Mouse (Mus musculus): Measurements from ENCODE around the gene Gnptab.
"Not testable (repeated sequence)": the region's sequence is repeated elsewhere in the genome, so short reads cannot be mapped to it uniquely, and the experiment has no call there.

The Gnptab gene

DNA sequence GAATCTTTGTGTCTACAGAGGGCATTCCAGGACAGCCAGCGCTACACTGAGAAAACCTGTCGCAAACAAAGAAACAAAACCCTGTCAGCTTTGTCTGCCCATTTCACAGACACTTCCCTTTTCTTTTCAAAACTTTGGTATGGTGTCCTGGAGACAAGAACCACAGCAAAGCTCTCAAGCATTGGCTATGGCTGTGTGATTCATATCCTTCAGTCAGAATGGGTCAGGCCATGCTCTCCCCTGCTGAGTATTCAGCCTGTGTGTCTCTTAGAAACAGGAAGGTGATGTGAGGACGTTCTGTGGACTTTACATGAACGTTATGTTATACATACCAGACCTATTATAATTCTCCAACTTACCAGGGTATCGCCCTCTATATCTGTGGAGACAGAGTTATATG lies 38.8 kb downstream of the Gnptab start:
- DNase-seq (ENCODE audit: low read depth, low spot score) = no peak

DNA sequence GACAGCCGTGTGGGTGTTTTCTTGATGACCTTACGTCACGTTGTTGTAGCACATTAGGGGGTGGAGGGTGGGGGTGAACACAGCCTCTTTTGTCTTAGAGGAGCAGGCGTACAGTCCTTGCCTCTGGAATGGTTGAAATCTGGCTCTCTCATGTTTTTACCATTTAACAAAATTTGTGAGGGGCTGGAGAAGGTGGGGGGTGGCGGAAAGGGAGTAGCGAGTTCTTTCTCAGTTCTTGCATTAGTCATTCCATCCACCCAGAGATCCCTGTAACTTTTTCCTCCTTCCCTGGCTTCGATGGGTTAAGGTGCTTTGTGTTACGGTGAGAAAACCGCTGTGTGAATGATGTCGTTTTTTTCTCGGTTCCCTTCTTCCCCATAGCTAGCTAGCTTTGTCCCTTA lies 41.2 kb downstream of the Gnptab start:
- DNase-seq (ENCODE audit: low read depth, low spot score) = no peak

DNA sequence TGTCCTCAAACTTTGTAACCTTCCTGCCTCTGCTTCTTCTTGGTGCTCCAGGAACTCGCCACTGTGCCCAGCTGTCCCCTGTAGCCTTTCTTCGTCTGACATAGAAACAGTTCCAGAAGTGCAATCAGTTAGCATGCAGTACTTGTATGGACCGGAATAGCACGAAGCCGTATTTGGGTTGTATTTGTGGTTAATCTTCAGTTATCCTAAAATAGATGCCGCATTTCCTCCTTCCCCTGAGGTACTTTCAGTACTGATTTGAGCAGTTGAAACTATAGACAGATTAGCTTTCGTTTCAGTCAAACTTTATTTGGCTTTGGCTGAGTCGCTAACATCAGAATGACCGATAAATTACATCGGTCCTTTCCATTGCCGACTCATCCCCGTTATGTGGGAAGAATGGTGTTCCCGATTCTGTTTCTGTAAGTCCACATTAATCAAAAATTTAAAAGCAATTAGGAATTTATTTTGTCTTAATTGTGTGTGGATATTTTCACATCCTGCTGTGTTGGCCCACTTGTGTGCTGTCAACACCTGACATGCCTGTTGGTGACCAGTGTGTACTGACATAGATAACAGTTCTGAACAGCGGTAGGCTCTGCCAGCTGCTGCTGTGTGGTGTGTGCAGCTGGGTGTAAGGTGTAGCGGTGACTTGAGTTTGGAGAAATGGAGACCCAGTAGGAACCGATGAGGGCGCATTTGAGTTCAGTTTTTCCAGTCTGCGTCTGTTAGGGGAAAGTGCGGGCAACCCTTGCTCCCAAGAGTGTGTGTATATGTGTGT lies 41.9 kb downstream of the Gnptab start:
- DNase-seq (ENCODE audit: low read depth, low spot score) = no peak

DNA sequence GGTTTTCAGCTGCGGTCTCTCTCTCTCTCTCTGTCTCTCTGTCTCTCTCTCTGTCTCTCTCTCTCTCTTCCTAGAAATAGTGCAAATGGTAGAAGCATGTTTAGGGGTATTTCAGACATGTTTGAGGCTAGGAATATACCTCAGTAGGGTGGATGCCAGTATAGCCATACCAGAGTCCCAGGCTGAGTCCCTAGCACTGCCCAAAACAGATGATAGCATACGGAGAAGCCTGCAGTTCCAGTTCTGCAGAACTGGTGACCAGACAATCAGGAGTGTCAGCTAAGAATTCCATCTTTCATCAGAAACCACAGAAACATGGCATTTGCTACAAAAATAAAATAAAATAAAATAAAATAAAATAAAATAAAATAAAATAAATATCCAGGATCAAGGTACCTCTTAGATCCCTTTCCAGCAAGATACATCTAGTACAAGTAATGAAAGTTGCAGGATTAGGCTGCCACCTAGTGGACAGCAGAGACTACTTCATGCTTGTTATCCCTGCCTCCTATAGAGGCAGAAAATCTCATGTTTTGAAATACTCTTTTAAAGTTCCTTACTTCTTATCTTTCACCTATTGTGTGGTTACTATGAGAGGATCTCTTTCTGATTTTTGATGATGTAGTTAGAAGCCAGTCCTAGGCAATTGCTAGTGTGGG lies 47.4 kb downstream of the Gnptab start:
- peak; percentile 78 for DNase-seq (ENCODE audit: low read depth, low spot score)

DNA sequence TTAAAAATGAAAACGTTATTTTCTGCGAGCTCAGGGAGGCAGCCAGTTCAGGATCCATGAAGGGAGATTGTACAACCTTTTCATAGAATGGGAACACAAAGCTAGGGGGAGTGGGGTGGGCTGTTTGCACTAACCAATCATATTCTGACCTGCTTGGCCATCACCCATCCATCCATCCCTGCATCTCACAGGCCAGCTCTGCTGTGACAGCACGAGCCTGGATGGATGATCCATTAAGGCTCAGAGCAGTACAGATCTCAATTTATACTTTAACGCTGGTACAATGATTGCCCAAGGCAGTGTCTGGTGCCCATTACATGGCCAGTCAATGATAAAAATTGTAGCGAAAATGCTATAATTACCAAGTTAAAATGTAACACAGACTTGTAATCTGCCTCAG lies 48.0 kb downstream of the Gnptab start:
- DNase-seq (ENCODE audit: low read depth, low spot score) = no peak

DNA sequence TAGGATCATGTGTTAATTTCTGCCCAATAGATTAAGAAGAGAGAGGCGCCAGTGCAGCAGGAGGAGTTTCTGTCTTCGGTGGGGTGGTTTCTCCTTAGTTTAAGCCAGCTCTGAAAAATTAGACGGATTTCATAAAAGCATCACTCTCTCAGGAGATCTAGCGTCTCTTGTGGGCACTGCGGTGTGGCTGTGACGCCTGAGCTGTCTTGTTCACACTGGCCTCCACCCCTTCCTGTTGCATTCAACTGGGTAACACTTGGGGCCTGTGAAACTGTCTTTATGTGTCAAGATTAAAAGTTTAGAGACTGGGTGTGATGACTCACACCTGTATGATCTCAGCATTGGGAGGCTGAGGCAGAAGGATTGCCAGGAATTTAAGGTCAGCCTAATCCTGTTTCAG lies 49.1 kb downstream of the Gnptab start:
- DNase-seq (ENCODE audit: low read depth, low spot score) = no peak

DNA sequence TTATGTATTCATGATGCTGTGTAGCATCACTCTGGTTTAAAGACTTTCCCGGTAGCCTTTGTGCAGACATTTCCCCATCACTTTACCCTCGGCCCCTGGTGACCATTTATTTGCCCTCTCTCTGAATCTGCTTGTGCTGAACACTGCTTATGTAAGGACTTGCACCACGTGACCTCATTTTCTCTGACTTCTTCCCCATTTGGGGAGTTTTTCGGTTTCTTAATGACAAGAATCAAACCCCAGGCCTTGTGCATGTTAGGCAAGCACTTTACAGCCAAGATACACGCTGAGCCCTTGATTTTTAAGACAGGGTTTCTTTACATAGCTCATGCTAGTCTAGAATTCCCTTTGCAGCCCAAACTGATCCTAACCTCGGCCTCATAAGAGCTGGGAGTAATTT lies 62.3 kb downstream of the Gnptab start:
- peak; percentile 26 for DNase-seq (ENCODE audit: low read depth, low spot score)

DNA sequence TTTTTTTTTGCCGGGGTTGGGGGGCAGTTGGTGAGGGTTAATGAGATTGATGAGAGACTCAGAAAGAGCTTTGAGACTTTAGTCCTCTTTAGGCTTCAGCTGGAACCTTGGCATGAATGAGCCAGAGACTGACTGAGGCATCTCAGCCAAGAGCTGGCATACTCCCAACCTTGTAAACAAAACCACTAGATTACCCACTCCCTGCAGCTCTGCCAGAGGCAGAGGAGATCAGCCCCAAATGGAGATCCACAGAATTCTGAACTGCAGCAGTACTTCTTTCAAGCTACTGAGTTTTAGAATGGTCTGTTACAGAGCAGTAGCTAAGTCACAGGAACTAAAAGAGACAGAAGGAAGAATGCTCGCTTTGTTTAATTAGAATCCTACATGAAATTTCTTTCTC lies 72.3 kb downstream of the Gnptab start:
- DNase-seq (ENCODE audit: low read depth, low spot score) = peak; percentile 75

DNA sequence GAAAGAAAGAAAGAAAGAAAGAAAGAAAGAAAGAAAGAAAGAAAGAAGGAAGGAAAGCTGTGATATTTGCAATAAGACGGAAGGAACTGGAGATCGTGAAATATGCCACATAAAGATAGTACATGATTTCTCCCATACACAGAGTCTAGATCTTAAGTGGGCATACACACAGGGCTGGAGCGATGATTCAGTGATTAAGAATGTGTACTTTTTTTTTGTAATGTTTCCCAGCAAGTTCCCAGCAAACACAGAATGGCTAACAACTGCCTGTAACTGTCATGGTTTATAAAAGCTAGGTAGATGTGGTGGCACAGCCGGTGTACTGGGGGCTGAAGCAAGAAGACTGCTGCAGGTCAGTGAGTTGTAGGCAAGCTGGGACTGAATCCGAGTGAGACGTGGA lies 73.1 kb downstream of the Gnptab start:
- DNase-seq (ENCODE audit: low read depth, low spot score) = no peak

DNA sequence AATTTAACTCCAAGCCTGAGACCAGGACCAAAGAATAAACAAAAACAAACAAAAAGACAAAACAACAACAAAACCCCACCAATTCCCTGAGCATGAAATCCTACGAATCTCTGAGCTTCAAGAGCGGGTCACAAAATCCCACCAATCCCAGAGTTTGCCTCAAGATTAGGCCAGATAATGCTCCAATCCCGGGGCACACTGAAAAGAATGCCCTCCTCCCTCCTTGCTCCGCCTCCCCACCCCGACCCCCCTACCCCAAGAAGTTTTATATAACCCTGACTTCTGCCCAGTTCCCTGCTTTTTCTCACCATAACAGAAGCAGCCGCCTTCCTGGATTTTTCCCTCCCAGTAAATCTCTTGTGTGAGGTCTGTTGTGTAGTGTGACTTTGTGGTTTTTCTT lies 78.9 kb downstream of the Gnptab start:
- DNase-seq (ENCODE audit: low read depth, low spot score) = peak; percentile 23

DNA sequence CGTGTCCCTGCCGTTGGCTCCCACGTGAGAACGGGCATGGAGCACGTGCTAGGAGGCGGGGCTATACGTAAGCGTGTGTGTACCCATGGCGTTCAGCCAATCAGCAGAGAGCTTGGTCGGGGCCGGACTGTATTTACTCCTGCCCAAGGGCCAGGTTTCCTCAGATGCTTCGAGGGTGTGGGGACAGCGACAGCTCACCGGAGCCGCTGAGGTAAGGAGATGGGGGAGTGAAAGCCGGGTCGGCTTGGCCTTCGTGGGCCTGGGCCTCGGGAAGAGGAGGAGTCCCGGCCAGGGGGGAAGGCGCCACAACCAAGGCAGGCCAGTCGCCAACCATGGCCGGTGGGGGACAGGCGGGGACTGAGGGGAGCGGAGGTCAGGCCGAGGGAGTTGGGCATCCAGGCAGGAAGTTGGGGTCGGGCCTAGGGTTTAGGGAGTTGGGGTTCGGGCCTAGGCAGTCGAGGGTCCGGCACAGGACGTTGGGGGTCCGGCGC lies 80.6 kb downstream of the Gnptab start, which contains the start of gene Sycp3:
Gene Sycp3 (plus strand): TSS at position 68 of the 491 bp plus-strand sequence.
- DNase-seq (ENCODE audit: low read depth, low spot score) = no peak

DNA sequence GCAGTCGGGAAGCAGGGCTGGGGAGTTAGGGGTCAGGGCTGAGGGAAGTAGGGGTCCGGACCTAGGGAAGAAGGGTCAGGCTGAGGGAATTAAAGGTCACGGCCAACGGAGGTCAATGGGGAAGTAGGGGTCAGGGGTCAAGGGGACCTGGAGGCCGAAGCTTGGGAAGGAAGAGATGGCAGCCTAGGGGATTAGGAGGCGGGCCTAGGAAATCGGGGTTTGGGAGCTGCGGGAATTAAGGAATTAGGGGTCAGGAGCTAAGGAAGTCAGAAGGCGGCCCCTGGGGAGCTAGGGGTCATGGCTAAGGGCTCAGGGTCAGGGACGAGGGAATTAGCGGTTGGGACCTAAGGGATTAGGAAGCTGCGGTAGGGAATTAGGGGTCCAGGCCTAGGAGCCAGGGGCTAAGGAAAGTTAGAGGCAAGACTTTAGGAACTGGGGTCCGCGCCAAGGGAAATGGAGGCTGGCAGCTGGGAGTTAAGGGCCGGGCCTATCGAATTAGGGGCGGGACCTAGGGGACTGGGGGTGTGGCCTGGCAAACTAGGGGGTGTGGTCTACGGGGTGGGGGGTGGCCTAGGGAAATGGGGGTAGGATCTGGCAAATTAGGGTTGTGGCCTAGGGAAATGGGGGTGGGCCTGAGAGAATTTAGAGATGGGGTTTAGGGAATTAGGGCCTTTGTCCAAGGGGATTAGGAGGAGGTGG lies 81.3 kb downstream of the Gnptab start:
- no peak for DNase-seq (ENCODE audit: low read depth, low spot score)

DNA sequence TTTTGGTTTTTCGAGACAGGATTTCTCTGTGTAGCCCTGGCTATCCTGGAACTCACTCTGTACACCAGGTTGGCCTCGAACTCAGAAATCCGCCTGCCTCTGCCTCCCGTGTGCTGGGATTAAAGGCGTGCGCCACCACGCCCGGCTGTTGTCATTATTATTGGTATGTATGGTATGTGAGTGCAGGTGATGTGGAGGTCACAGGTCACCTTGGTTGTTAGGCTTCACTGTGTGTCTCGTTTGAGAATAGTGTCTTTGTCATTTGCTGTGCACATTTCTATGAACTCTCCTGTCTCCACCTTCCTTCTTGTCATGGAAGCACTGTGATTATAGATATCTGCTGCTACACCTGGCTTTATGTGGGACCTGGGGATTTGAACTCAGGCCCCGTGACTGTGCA lies 103.9 kb downstream of the Gnptab start:
- not testable (repeated sequence) for DNase-seq (ENCODE audit: low read depth, low spot score)

DNA sequence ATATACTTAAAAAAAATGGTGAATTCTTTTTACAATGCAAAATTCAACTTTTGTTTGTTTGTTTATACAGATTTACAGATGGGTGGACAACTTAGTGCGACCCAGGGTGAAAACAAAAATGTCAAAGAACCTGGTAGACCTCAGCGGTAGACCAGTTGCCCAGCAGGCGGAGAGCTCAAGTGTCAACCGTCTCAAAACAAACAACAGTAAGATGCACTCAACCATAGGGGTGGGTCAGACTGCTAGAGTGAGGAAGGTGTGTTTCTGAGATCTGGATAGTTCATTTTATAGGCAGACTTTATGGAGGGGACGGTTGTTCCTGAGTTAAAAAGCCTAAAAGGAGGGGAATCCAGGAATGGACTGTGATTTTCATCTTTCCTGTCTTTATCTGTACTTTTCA lies 109.7 kb downstream of the Gnptab start:
- no peak for DNase-seq (ENCODE audit: low read depth, low spot score)

DNA sequence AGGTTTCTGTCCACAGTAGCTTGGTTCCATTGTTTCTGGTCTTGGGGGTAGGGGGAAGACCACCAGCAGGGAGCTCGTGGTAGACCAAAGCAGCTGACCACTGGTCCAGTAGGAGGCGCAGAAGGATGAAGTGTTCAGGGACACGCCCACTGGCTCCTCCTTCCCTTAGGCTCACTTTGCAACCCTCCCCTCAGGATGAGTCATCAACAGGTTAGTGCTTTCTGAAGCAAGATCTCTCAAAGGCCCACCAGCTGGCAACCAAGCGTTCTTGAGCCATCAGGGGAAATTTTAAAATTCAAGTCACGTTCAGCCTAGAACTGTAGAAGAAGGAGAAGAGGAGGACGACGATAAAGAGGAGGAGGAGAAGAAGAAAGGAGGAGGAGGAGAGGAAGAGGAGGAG lies 112.7 kb downstream of the Gnptab start:
- no peak for DNase-seq (ENCODE audit: low read depth, low spot score)

DNA sequence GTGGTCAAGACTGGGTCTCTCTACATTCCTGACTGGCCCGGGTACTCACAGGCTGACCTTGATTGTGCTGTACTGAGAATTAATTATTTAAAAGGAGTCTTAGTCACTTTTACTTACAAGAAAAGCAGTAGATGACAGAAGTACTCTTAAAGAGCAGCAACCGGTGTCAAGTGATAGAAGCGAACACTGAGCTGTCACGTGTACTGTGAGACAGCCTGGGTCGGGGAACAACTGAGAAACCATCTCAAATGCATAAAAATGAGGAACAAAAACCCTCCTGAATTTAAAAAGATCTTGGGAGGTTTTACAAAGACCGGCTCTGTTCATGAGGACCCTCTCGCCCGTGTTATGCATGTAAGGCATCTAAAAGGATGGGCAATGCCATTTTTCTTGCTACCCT lies 113.7 kb downstream of the Gnptab start:
- DNase-seq (ENCODE audit: low read depth, low spot score) = no peak

DNA sequence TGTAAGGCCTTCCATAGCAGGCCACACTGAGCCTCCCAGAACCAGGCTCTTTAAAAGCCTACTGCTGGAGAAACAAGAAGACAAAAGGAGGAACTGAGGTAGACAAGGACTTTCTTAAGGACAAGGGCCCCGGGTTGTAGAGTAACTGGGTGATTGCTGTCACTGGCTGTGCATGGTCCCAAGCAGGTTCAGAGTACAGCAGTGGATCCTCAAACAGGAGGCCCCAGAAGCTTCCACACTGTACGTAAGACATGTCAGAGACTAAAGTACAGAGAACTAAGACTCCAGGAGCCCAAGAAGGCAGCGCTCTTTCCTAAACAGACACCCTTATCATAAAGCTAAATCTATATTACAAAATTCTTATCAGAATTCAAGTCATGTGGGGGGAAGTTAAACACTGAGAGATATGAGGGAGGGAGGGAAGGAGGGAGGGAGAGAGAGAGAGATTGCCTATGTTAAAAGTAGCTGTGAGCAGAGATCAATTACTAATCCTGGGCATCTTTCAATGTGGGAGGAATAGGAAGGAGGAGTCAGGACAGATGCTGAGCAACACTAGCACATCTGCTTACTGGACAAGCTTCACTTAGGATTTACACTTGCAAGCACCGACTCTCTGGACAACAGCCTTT lies 116.1 kb downstream of the Gnptab start:
- no peak for DNase-seq (ENCODE audit: low read depth, low spot score)

Data from skeletal muscle tissue, adult 2 months (tissue).